Mouse (Mus musculus): ENCODE results near the gene Pp2d1. TPM values are rescaled to one million over a fixed set of nuclear protein-coding genes. Genes with fewer than 3 reads are reported as not detected.

The Pp2d1 gene
- polyA plus RNA-seq, 1 experiment from 2014 or later: 0.50 TPM

- no peak for ATAC-seq
- Histone ChIP-seq H3K4me2 (ENCODE audit: low read length) (no peak overlapping the region), H3K27ac (ENCODE audit: low read length) (no peak overlapping the region), H3K9ac (ENCODE audit: low read depth, low read length) (no peak overlapping the region), H3K27me3 (ENCODE audit: control insufficient read depth, insufficient read depth, low read depth, low read length) (no peaks in the 10 kb centered on the region), H3K4me1 (ENCODE audit: control insufficient read depth, insufficient read depth, low read length) (no peaks in the 10 kb centered on the region), H3K9me3 (replicated peaks; ENCODE audit: control insufficient read depth, low read length, poor library complexity, severe bottlenecking) (no peaks in the 10 kb centered on the region), H3K36me3 (ENCODE audit: control insufficient read depth, insufficient read depth, low read length) (no peaks in the 10 kb centered on the region), H3K4me3 (ENCODE audit: low read depth, low read length) (no peak overlapping the region)
- 63% methylated on average over 4 of the region's 4 CpGs for WGBS
Measured at GRCm38 (mm10) chr17:53554088-53554487, 14.8 kb upstream of the Pp2d1 start.

GRCm38 (mm10) chr17:53551306-53552299, 12.4 kb upstream of the Pp2d1 start:
- H3K4me2 ChIP-seq (ENCODE audit: low read length): no peak overlapping the region
- no peaks in the 10 kb centered on the region for H3K9me3 ChIP-seq (replicated peaks; ENCODE audit: control insufficient read depth, low read length, poor library complexity, severe bottlenecking)
- H3K9ac ChIP-seq (ENCODE audit: low read depth, low read length): no peak overlapping the region
- ATAC-seq: peak; percentile 64
- H3K27me3 ChIP-seq (ENCODE audit: control insufficient read depth, insufficient read depth, low read depth, low read length): no peaks in the 10 kb centered on the region
- no peaks in the 10 kb centered on the region for H3K36me3 ChIP-seq (ENCODE audit: control insufficient read depth, insufficient read depth, low read length)
- H3K27ac ChIP-seq (ENCODE audit: low read length): no peak overlapping the region
- 42% methylated on average over 8 of the region's 8 CpGs for WGBS
- H3K4me3 ChIP-seq (ENCODE audit: low read depth, low read length): no peak overlapping the region
- no peaks in the 10 kb centered on the region for H3K4me1 ChIP-seq (ENCODE audit: control insufficient read depth, insufficient read depth, low read length)

- ATAC-seq: no peak
- Histone ChIP-seq H3K27ac (ENCODE audit: low read length) (no peak overlapping the region), H3K36me3 (ENCODE audit: control insufficient read depth, insufficient read depth, low read length) (no peaks in the 10 kb centered on the region), H3K27me3 (ENCODE audit: control insufficient read depth, insufficient read depth, low read depth, low read length) (no peaks in the 10 kb centered on the region), H3K9me3 (replicated peaks; ENCODE audit: control insufficient read depth, low read length, poor library complexity, severe bottlenecking) (no peaks in the 10 kb centered on the region), H3K9ac (ENCODE audit: low read depth, low read length) (no peak overlapping the region), H3K4me2 (ENCODE audit: low read length) (no peak overlapping the region), H3K4me3 (ENCODE audit: low read depth, low read length) (no peak overlapping the region), H3K4me1 (ENCODE audit: control insufficient read depth, insufficient read depth, low read length) (no peaks in the 10 kb centered on the region)
- WGBS: 69% methylated on average over 9 of the region's 9 CpGs
Measured at GRCm38 (mm10) chr17:53543591-53544324, 4.5 kb upstream of the Pp2d1 start.

GRCm38 (mm10) chr17:53542536-53542935, 3.3 kb upstream of the Pp2d1 start:
- H3K36me3 ChIP-seq (ENCODE audit: control insufficient read depth, insufficient read depth, low read length): no peaks in the 10 kb centered on the region
- H3K4me2 ChIP-seq (ENCODE audit: low read length): no peak overlapping the region
- H3K4me1 ChIP-seq (ENCODE audit: control insufficient read depth, insufficient read depth, low read length): no peaks in the 10 kb centered on the region
- WGBS: 97% methylated on average over 4 of the region's 4 CpGs
- no peak overlapping the region for H3K27ac ChIP-seq (ENCODE audit: low read length)
- H3K27me3 ChIP-seq (ENCODE audit: control insufficient read depth, insufficient read depth, low read depth, low read length): no peaks in the 10 kb centered on the region
- H3K4me3 ChIP-seq (ENCODE audit: low read depth, low read length): no peak overlapping the region
- no peak overlapping the region for H3K9ac ChIP-seq (ENCODE audit: low read depth, low read length)
- no peak for ATAC-seq
- H3K9me3 ChIP-seq (replicated peaks; ENCODE audit: control insufficient read depth, low read length, poor library complexity, severe bottlenecking): no peaks in the 10 kb centered on the region

GRCm38 (mm10) chr17:53532425-53532824, 6.8 kb downstream of the Pp2d1 start:
- Histone ChIP-seq H3K36me3 (ENCODE audit: control insufficient read depth, insufficient read depth, low read length) (no peaks in the 10 kb centered on the region), H3K9me3 (replicated peaks; ENCODE audit: control insufficient read depth, low read length, poor library complexity, severe bottlenecking) (no peaks in the 10 kb centered on the region), H3K27me3 (ENCODE audit: control insufficient read depth, insufficient read depth, low read depth, low read length) (no peaks in the 10 kb centered on the region), H3K27ac (ENCODE audit: low read length) (no peak overlapping the region), H3K9ac (ENCODE audit: low read depth, low read length) (no peak overlapping the region), H3K4me2 (ENCODE audit: low read length) (no peak overlapping the region), H3K4me3 (ENCODE audit: low read depth, low read length) (no peak overlapping the region), H3K4me1 (ENCODE audit: control insufficient read depth, insufficient read depth, low read length) (no peaks in the 10 kb centered on the region)
- no peak for ATAC-seq
- WGBS: 73% methylated on average over 2 of the region's 2 CpGs

- no peaks in the 10 kb centered on the region for H3K27me3 ChIP-seq (ENCODE audit: control insufficient read depth, insufficient read depth, low read depth, low read length)
- ATAC-seq: no peak
- H3K9ac ChIP-seq (ENCODE audit: low read depth, low read length): no peak overlapping the region
- no peaks in the 10 kb centered on the region for H3K4me1 ChIP-seq (ENCODE audit: control insufficient read depth, insufficient read depth, low read length)
- no peaks in the 10 kb centered on the region for H3K36me3 ChIP-seq (ENCODE audit: control insufficient read depth, insufficient read depth, low read length)
- no peaks in the 10 kb centered on the region for H3K9me3 ChIP-seq (replicated peaks; ENCODE audit: control insufficient read depth, low read length, poor library complexity, severe bottlenecking)
- H3K4me3 ChIP-seq (ENCODE audit: low read depth, low read length): no peak overlapping the region
- no peak overlapping the region for H3K4me2 ChIP-seq (ENCODE audit: low read length)
- no peak overlapping the region for H3K27ac ChIP-seq (ENCODE audit: low read length)
- WGBS: 65% methylated on average over 2 of the region's 2 CpGs
Measured at GRCm38 (mm10) chr17:53531160-53531559, 8.1 kb downstream of the Pp2d1 start.

- 79% methylated on average over 2 of the region's 2 CpGs for WGBS
- Histone ChIP-seq H3K27ac (ENCODE audit: low read length) (no peak overlapping the region), H3K27me3 (ENCODE audit: control insufficient read depth, insufficient read depth, low read depth, low read length) (no peaks in the 10 kb centered on the region), H3K4me3 (ENCODE audit: low read depth, low read length) (no peak overlapping the region), H3K36me3 (ENCODE audit: control insufficient read depth, insufficient read depth, low read length) (no peaks in the 10 kb centered on the region), H3K4me2 (ENCODE audit: low read length) (no peak overlapping the region), H3K4me1 (ENCODE audit: control insufficient read depth, insufficient read depth, low read length) (no peaks in the 10 kb centered on the region), H3K9ac (ENCODE audit: low read depth, low read length) (no peak overlapping the region), H3K9me3 (replicated peaks; ENCODE audit: control insufficient read depth, low read length, poor library complexity, severe bottlenecking) (no peaks in the 10 kb centered on the region)
- ATAC-seq: no peak
Measured at GRCm38 (mm10) chr17:53528034-53528433, 11.2 kb downstream of the Pp2d1 start.

GRCm38 (mm10) chr17:53520509-53520908, 18.7 kb downstream of the Pp2d1 start:
- H3K27ac ChIP-seq (ENCODE audit: low read length): no peak overlapping the region
- no peak overlapping the region for H3K9ac ChIP-seq (ENCODE audit: low read depth, low read length)
- H3K27me3 ChIP-seq (ENCODE audit: control insufficient read depth, insufficient read depth, low read depth, low read length): no peaks in the 10 kb centered on the region
- no peak for ATAC-seq
- no peaks in the 10 kb centered on the region for H3K4me1 ChIP-seq (ENCODE audit: control insufficient read depth, insufficient read depth, low read length)
- H3K36me3 ChIP-seq (ENCODE audit: control insufficient read depth, insufficient read depth, low read length): no peaks in the 10 kb centered on the region
- no peak overlapping the region for H3K4me3 ChIP-seq (ENCODE audit: low read depth, low read length)
- H3K9me3 ChIP-seq (replicated peaks; ENCODE audit: control insufficient read depth, low read length, poor library complexity, severe bottlenecking): no peaks in the 10 kb centered on the region
- no peak overlapping the region for H3K4me2 ChIP-seq (ENCODE audit: low read length)

GRCm38 (mm10) chr17:53519364-53519763, 19.9 kb downstream of the Pp2d1 start:
- no peaks in the 10 kb centered on the region for H3K36me3 ChIP-seq (ENCODE audit: control insufficient read depth, insufficient read depth, low read length)
- H3K4me1 ChIP-seq (ENCODE audit: control insufficient read depth, insufficient read depth, low read length): no peaks in the 10 kb centered on the region
- H3K9me3 ChIP-seq (replicated peaks; ENCODE audit: control insufficient read depth, low read length, poor library complexity, severe bottlenecking): no peaks in the 10 kb centered on the region
- no peak overlapping the region for H3K4me3 ChIP-seq (ENCODE audit: low read depth, low read length)
- no peak overlapping the region for H3K9ac ChIP-seq (ENCODE audit: low read depth, low read length)
- ATAC-seq: no peak
- no peaks in the 10 kb centered on the region for H3K27me3 ChIP-seq (ENCODE audit: control insufficient read depth, insufficient read depth, low read depth, low read length)
- H3K4me2 ChIP-seq (ENCODE audit: low read length): no peak overlapping the region
- H3K27ac ChIP-seq (ENCODE audit: low read length): no peak overlapping the region

Data from midbrain, embryonic 16.5 days (tissue).